19 mouse cellular contexts compared by ENCODE assay signal in genomic region chr5:64586933-64587332, GRCm38 (mm10).
DNase-seq lines count a peak whose midpoint lies in the region; TF ChIP-seq lines count a peak whose summit lies in the region.
"Had no signal": no experiment of that assay in that cellular context is flagged by ENCODE, and none has a peak within 500 bp of the region (broad histone marks: within the 10 kb centered on the region; RNA-seq: fewer than 3 reads in every experiment).

No protein-coding gene starts in this region.

- TF ChIP-seq RAD21 in CH12.LX (IDR thresholded peaks at IDR 0.05; ENCODE audit: low read depth, low read length), result peak; percentile 6

- TF ChIP-seq EP300 in CH12.LX (IDR thresholded peaks at IDR 0.05; ENCODE audit: low read length), result no peak

- TF ChIP-seq POLR2A in CH12.LX (IDR thresholded peaks at IDR 0.05; ENCODE audit: low read depth, low read length), result no peak
- no peak for TF ChIP-seq POLR2A in embryonic fibroblast, embryonic 13.5 days (IDR thresholded peaks at IDR 0.05; ENCODE audit: low read depth, low read length)

- no peaks in the 10 kb centered on the region for H3K79me2 ChIP-seq in CH12.LX (replicated peaks; ENCODE audit: control insufficient read depth, extremely low read depth, insufficient read depth, poor library complexity, severe bottlenecking)

- peaks cover 2% of the 10 kb centered on the region for H3K9me3 ChIP-seq in CH12.LX (replicated peaks; ENCODE audit: low read length)
- H3K9me3 ChIP-seq: embryonic facial prominence, embryonic 15.5 days; forebrain, embryonic 10.5 days; heart, embryonic 10.5 days; limb, embryonic 13.5 days had no signal

- no peak overlapping the region for H3K4me3 ChIP-seq in layer of hippocampus, adult 2 months
- H3K4me3 ChIP-seq in CH12.LX (replicated peaks in 1 of 3; ENCODE audit: low read depth in 2 of 3, low read length in 2 of 3, poor library complexity in 1 of 3), result no peak overlapping the region
- no peak overlapping the region for H3K4me3 ChIP-seq in embryonic fibroblast, embryonic 13.5 days (ENCODE audit: insufficient read depth, low read length)
- H3K4me3 ChIP-seq: embryonic facial prominence, embryonic 15.5 days; forebrain, embryonic 10.5 days; heart, embryonic 10.5 days; limb, embryonic 13.5 days had no signal

- TF ChIP-seq CTCF in layer of hippocampus, adult 2 months (conservative IDR thresholded peaks at IDR 0.05), result peak; percentile 27; the same call in 1 of the 2 replicates
- TF ChIP-seq CTCF in CH12.LX (conservative IDR thresholded peaks at IDR 0.05 in 1 of 2, IDR thresholded peaks at IDR 0.05 in 1 of 2; ENCODE audit: low read depth in 2 of 2, low read length in 2 of 2), result no peak
- TF ChIP-seq CTCF in embryonic fibroblast, embryonic 13.5 days (IDR thresholded peaks at IDR 0.05; ENCODE audit: borderline replicate concordance, insufficient read depth, low read length), result no peak

- dilution Hi-C loops in CH12.LX (cut with MboI; ENCODE audit: extremely low pct_ligation_motif_present, extremely low pct_unique_long_range_greater_than_20kb, low sequenced_read_pairs), result no loop called here

- DNase-seq in layer of hippocampus, adult 2 months (ENCODE audit: low spot score in 2 of 2), result no peak
- no peak for DNase-seq in layer of hippocampus, adult 9-10 months (ENCODE audit: low spot score)
- DNase-seq in 416B (ENCODE audit: low read depth), result peak; percentile 5
- no peak for DNase-seq in CH12.LX (ENCODE audit: extremely low read depth)
- no peak for DNase-seq in adrenal gland, postnatal 25 days
- no peak for DNase-seq in adrenal gland, postnatal 14 days
- DNase-seq: cerebellum, adult 2 months; cerebellum, postnatal 36 days; gastrocnemius, postnatal 10 days; kidney, adult 2 months; lung, embryonic 14.5 days; lung, postnatal 36 days; retina, postnatal 1 day; right cerebral cortex, postnatal 4 days had no signal

- in situ Hi-C loops in CH12.LX (cut with MboI; ENCODE audit: low pct_ligation_motif_present, low pct_unique_long_range_greater_than_20kb, low sequenced_read_pairs), result no loop called here

- H3K4me2 ChIP-seq in CH12.LX (ENCODE audit: insufficient read depth, low read depth, poor library complexity, severe bottlenecking), result no peak overlapping the region
- H3K4me2 ChIP-seq: embryonic facial prominence, embryonic 15.5 days; limb, embryonic 13.5 days; lung, embryonic 14.5 days had no signal

- H3K27me3 ChIP-seq in CH12.LX (replicated peaks), result no peaks in the 10 kb centered on the region
- H3K27me3 ChIP-seq: embryonic facial prominence, embryonic 15.5 days; limb, embryonic 13.5 days had no signal

- no peaks in the 10 kb centered on the region for H3K4me1 ChIP-seq in CH12.LX (ENCODE audit: control insufficient read depth in 1 of 2, insufficient read depth in 2 of 2)
- 0 out of 2 replicates have a peak, but pooled peaks cover 5% of the 10 kb centered on the region for H3K4me1 ChIP-seq in embryonic fibroblast, embryonic 13.5 days (ENCODE audit: control insufficient read depth, insufficient read depth, low read length)

- no peak overlapping the region for H3K27ac ChIP-seq in layer of hippocampus, adult 2 months
- H3K27ac ChIP-seq in CH12.LX (ENCODE audit: insufficient read depth, low read depth), result no peak overlapping the region
- peak overlapping the region; percentile 19; the same call in 1 of the 2 replicates for H3K27ac ChIP-seq in embryonic fibroblast, embryonic 13.5 days (ENCODE audit: insufficient read depth, low read length)
- H3K27ac ChIP-seq: embryonic facial prominence, embryonic 15.5 days; limb, embryonic 13.5 days had no signal

- H3K36me3 ChIP-seq in CH12.LX (replicated peaks in 1 of 2; ENCODE audit: control insufficient read depth in 1 of 2, insufficient read depth in 1 of 2, low read length in 1 of 2), result no peaks in the 10 kb centered on the region
- H3K36me3 ChIP-seq: embryonic facial prominence, embryonic 15.5 days; forebrain, embryonic 10.5 days; heart, embryonic 10.5 days; limb, embryonic 13.5 days had no signal

- no peak overlapping the region for H3K9ac ChIP-seq in CH12.LX (ENCODE audit: insufficient read depth, low read depth)
- H3K9ac ChIP-seq: embryonic facial prominence, embryonic 15.5 days; limb, embryonic 13.5 days; lung, embryonic 14.5 days had no signal

TF ChIP-seq in CH12.LX, 34 proteins besides CTCF, POLR2A, EP300 and RAD21:
- TF ChIP-seq ZMIZ1 (IDR thresholded peaks at IDR 0.05; ENCODE audit: low read depth, low read length) (no peak), ETS1 (conservative IDR thresholded peaks at IDR 0.05; ENCODE audit: low read depth, low read length) (no peak), TBP (conservative IDR thresholded peaks at IDR 0.05; ENCODE audit: low read depth, low read length) (no peak), TCF12 (IDR thresholded peaks at IDR 0.05; ENCODE audit: low read depth, low read length) (no peak)
TF ChIP-seq in CH12.LX: peak in this region for 0.
